Mouse (Mus musculus) ZHBTc4 (cell line): ENCODE results near the gene Nbea.

ENCODE experiments used
- DNase-seq: peaks from one replicate; pipeline ENCODE4 v3.0.0-alpha.2; 2011; ENCODE audit warnings: low read depth, low spot score

Nbea gene

GRCm38 (mm10) chr3:55752558-55752957 lies 430.9 kb downstream of the Nbea start:
- no peak for DNase-seq

GRCm38 (mm10) chr3:55751363-55751762 lies 432.1 kb downstream of the Nbea start:
- no peak for DNase-seq

- DNase-seq: no peak
These were observed 432.9 kb downstream of the Nbea start for GRCm38 (mm10) chr3:55750445-55751065.

GRCm38 (mm10) chr3:55743885-55744284 lies 439.6 kb downstream of the Nbea start:
- no peak for DNase-seq

GRCm38 (mm10) chr3:55742654-55743053 lies 440.8 kb downstream of the Nbea start:
- DNase-seq: no peak

GRCm38 (mm10) chr3:55742218-55742617 lies 441.3 kb downstream of the Nbea start:
- no peak for DNase-seq

GRCm38 (mm10) chr3:55741428-55741827 lies 442.1 kb downstream of the Nbea start:
- DNase-seq: no peak

GRCm38 (mm10) chr3:55733665-55734064 lies 449.8 kb downstream of the Nbea start:
- DNase-seq: no peak

- DNase-seq: no peak
These were observed 453.0 kb downstream of the Nbea start for GRCm38 (mm10) chr3:55730549-55730948.

- no peak for DNase-seq
These were observed 453.4 kb downstream of the Nbea start for GRCm38 (mm10) chr3:55730142-55730541.

GRCm38 (mm10) chr3:55714260-55714659 lies 469.2 kb downstream of the Nbea start:
- no peak for DNase-seq

GRCm38 (mm10) chr3:55713856-55714255 lies 469.6 kb downstream of the Nbea start:
- no peak for DNase-seq

- DNase-seq: no peak
These were observed 473.2 kb downstream of the Nbea start for GRCm38 (mm10) chr3:55710300-55710699.

GRCm38 (mm10) chr3:55701632-55702031 lies 481.9 kb downstream of the Nbea start:
- DNase-seq: no peak

GRCm38 (mm10) chr3:55697174-55697573 lies 486.3 kb downstream of the Nbea start:
- no peak for DNase-seq

- DNase-seq: no peak
These were observed 490.4 kb downstream of the Nbea start for GRCm38 (mm10) chr3:55693073-55693472.

- no peak for DNase-seq
These were observed 495.4 kb downstream of the Nbea start for GRCm38 (mm10) chr3:55688098-55688497.

GRCm38 (mm10) chr3:55686993-55687392 lies 496.5 kb downstream of the Nbea start:
- no peak for DNase-seq

- DNase-seq: no peak
These were observed 497.9 kb downstream of the Nbea start for GRCm38 (mm10) chr3:55685627-55686026.

GRCm38 (mm10) chr3:55684892-55685291 lies 498.6 kb downstream of the Nbea start:
- no peak for DNase-seq

GRCm38 (mm10) chr3:55677691-55678090 lies 505.8 kb downstream of the Nbea start:
- DNase-seq: no peak

GRCm38 (mm10) chr3:55674185-55674584 lies 509.3 kb downstream of the Nbea start:
- no peak for DNase-seq

GRCm38 (mm10) chr3:55667048-55667447 lies 516.5 kb downstream of the Nbea start:
- no peak for DNase-seq

- no peak for DNase-seq
These were observed 517.6 kb downstream of the Nbea start for GRCm38 (mm10) chr3:55665928-55666327.
